Mouse (Mus musculus) liver, adult (tissue): ENCODE data around the gene Laptm4a.

Experiments used
- GATA4 ChIP-seq: IDR thresholded peaks from 2 replicates; pipeline ENCODE4 v1.6.1; 2014; ENCODE audit warnings: mild to moderate bottlenecking, low read length; ENCODE audit not compliant: insufficient replicate concordance

Gene Laptm4a

GRCm38 (mm10) chr12:8975076-8975475 lies 53.6 kb downstream of the Laptm4a start:
- no peak for TF ChIP-seq GATA4
